Mouse (Mus musculus) ES-Bruce4 (cell line): ENCODE data around the gene Gm49325.

Source experiments
- CTCF ChIP-seq: IDR thresholded peaks from one replicate; pipeline ENCODE4 v1.8.1; 2011; ENCODE audit warnings: low read depth, low read length
- EP300 ChIP-seq: IDR thresholded peaks from 2 replicates; pipeline ENCODE4 v1.6.1; 2011; ENCODE audit warnings: low read depth, low read length; ENCODE audit not compliant: insufficient read depth
- POLR2A ChIP-seq: IDR thresholded peaks from one replicate; pipeline ENCODE4 v1.8.1; 2011; ENCODE audit warnings: low read length; ENCODE audit not compliant: insufficient read depth

- no peak for TF ChIP-seq CTCF
- no peak for TF ChIP-seq POLR2A
- TF ChIP-seq EP300 = no peak
These were observed 18.0 kb upstream of the Gm49325 start for GRCm38 (mm10) chr10:77588036-77588435.
